Mouse (Mus musculus): ENCODE measurements around the gene Trim65. TPM values are rescaled to one million over a fixed set of nuclear protein-coding genes. Genes with fewer than 3 reads are reported as not detected.
A peak's percentile ranks its signal among the peaks of the same experiment; 100 is the strongest.

Trim65 gene
- polyA plus RNA-seq, 1 experiment from 2014 or later = 3.2 TPM

GRCm38 (mm10) chr11:116102472-116102871, 28.5 kb downstream of the Trim65 start:
- peaks cover 50% of the 10 kb centered on the region for H3K4me1 ChIP-seq (ENCODE audit: control insufficient read depth, insufficient read depth, low read length)
- H3K36me3 ChIP-seq (ENCODE audit: control insufficient read depth, insufficient read depth, low read length) = no peaks in the 10 kb centered on the region
- H3K4me2 ChIP-seq (ENCODE audit: low read depth, low read length) = peak overlapping the region; percentile 34; the same call in 1 of the 2 replicates
- WGBS = 50% methylated on average over 4 of the region's 4 CpGs
- peaks cover 16% of the 10 kb centered on the region for H3K27me3 ChIP-seq (replicated peaks; ENCODE audit: control insufficient read depth, insufficient read depth, low read length)
- H3K27ac ChIP-seq (replicated peaks; ENCODE audit: low read depth, low read length) = peak overlapping the region; percentile 85
- DNase-seq (ENCODE audit: low spot score) (no peak), ATAC-seq (ENCODE audit: low read depth) (no peak)
- H3K4me3 ChIP-seq (ENCODE audit: low read depth, low read length) = no peak overlapping the region
- H3K9me3 ChIP-seq (ENCODE audit: control insufficient read depth, low read length) = no peaks in the 10 kb centered on the region
- H3K9ac ChIP-seq (ENCODE audit: low read depth, low read length) = 0 out of 2 replicates have a peak overlapping the region, but pooled peaks have one; percentile 41

- Histone ChIP-seq H3K4me1 (ENCODE audit: control insufficient read depth, insufficient read depth, low read length) (peaks cover 45% of the 10 kb centered on the region), H3K9ac (ENCODE audit: low read depth, low read length) (peak overlapping the region; percentile 41; the same call in 1 of the 2 replicates)
These were observed 29.0 kb downstream of the Trim65 start for GRCm38 (mm10) chr11:116101931-116102381.

GRCm38 (mm10) chr11:116100839-116101238, 30.1 kb downstream of the Trim65 start:
- H3K27ac ChIP-seq (replicated peaks; ENCODE audit: low read depth, low read length) = peak overlapping the region; percentile 85
- H3K4me3 ChIP-seq (ENCODE audit: low read depth, low read length) = no peak overlapping the region
- DNase-seq (ENCODE audit: low spot score) = no peak
- no peaks in the 10 kb centered on the region for H3K36me3 ChIP-seq (ENCODE audit: control insufficient read depth, insufficient read depth, low read length)
- no peaks in the 10 kb centered on the region; the same call in 1 of the 2 replicates for H3K27me3 ChIP-seq (replicated peaks; ENCODE audit: control insufficient read depth, insufficient read depth, low read length)
- H3K4me1 ChIP-seq (ENCODE audit: control insufficient read depth, insufficient read depth, low read length) = peaks cover 34% of the 10 kb centered on the region
- no peak for ATAC-seq (ENCODE audit: low read depth)
- peaks cover 5% of the 10 kb centered on the region; the same call in 1 of the 2 replicates for H3K9me3 ChIP-seq (ENCODE audit: control insufficient read depth, low read length)
- H3K4me2 ChIP-seq (ENCODE audit: low read depth, low read length) = no peak overlapping the region
- no peak overlapping the region for H3K9ac ChIP-seq (ENCODE audit: low read depth, low read length)
- WGBS = 78% methylated on average over 7 of the region's 7 CpGs

More at GRCm38 (mm10) chr11:116101931-116102381, 29.0 kb downstream of the Trim65 start:
- no peak overlapping the region for H3K4me3 ChIP-seq (ENCODE audit: low read depth, low read length)
- DNase-seq (ENCODE audit: low spot score) (peak; percentile 64), ATAC-seq (ENCODE audit: low read depth) (peak; percentile 30)
- peak overlapping the region; percentile 34 for H3K4me2 ChIP-seq (ENCODE audit: low read depth, low read length)
- peak overlapping the region; percentile 85 for H3K27ac ChIP-seq (replicated peaks; ENCODE audit: low read depth, low read length)
- no peaks in the 10 kb centered on the region for H3K36me3 ChIP-seq (ENCODE audit: control insufficient read depth, insufficient read depth, low read length)
- WGBS = 12% methylated on average over 11 of the region's 11 CpGs
- H3K9me3 ChIP-seq (ENCODE audit: control insufficient read depth, low read length) = no peaks in the 10 kb centered on the region
- peaks cover 11% of the 10 kb centered on the region for H3K27me3 ChIP-seq (replicated peaks; ENCODE audit: control insufficient read depth, insufficient read depth, low read length)

GRCm38 (mm10) chr11:116100385-116100784, 30.5 kb downstream of the Trim65 start:
- WGBS = 80% methylated on average over 6 of the region's 6 CpGs
- Histone ChIP-seq H3K9ac (ENCODE audit: low read depth, low read length) (no peak overlapping the region), H3K36me3 (ENCODE audit: control insufficient read depth, insufficient read depth, low read length) (no peaks in the 10 kb centered on the region), H3K27ac (replicated peaks; ENCODE audit: low read depth, low read length) (peak overlapping the region; percentile 85), H3K4me1 (ENCODE audit: control insufficient read depth, insufficient read depth, low read length) (peaks cover 34% of the 10 kb centered on the region), H3K9me3 (ENCODE audit: control insufficient read depth, low read length) (peaks cover 5% of the 10 kb centered on the region; the same call in 1 of the 2 replicates), H3K27me3 (replicated peaks; ENCODE audit: control insufficient read depth, insufficient read depth, low read length) (no peaks in the 10 kb centered on the region), H3K4me3 (ENCODE audit: low read depth, low read length) (no peak overlapping the region), H3K4me2 (ENCODE audit: low read depth, low read length) (no peak overlapping the region)
- DNase-seq (ENCODE audit: low spot score) (peak; percentile 68), ATAC-seq (ENCODE audit: low read depth) (no peak)

GRCm38 (mm10) chr11:116099462-116099861, 31.5 kb downstream of the Trim65 start:
- Histone ChIP-seq H3K4me3 (ENCODE audit: low read depth, low read length) (no peak overlapping the region), H3K9ac (ENCODE audit: low read depth, low read length) (no peak overlapping the region), H3K4me2 (ENCODE audit: low read depth, low read length) (no peak overlapping the region), H3K27me3 (replicated peaks; ENCODE audit: control insufficient read depth, insufficient read depth, low read length) (no peaks in the 10 kb centered on the region), H3K9me3 (ENCODE audit: control insufficient read depth, low read length) (peaks cover 5% of the 10 kb centered on the region; the same call in 1 of the 2 replicates), H3K27ac (replicated peaks; ENCODE audit: low read depth, low read length) (no peak overlapping the region), H3K36me3 (ENCODE audit: control insufficient read depth, insufficient read depth, low read length) (no peaks in the 10 kb centered on the region), H3K4me1 (ENCODE audit: control insufficient read depth, insufficient read depth, low read length) (peaks cover 31% of the 10 kb centered on the region)
- WGBS = 86% methylated on average over 6 of the region's 6 CpGs
- no peak for DNase-seq (ENCODE audit: low spot score)
- no peak for ATAC-seq (ENCODE audit: low read depth)

GRCm38 (mm10) chr11:116098711-116099460, 32.0 kb downstream of the Trim65 start:
- WGBS = 72% methylated on average over 14 of the region's 14 CpGs
- no peaks in the 10 kb centered on the region for H3K36me3 ChIP-seq (ENCODE audit: control insufficient read depth, insufficient read depth, low read length)
- H3K9me3 ChIP-seq (ENCODE audit: control insufficient read depth, low read length) = peaks cover 5% of the 10 kb centered on the region; the same call in 1 of the 2 replicates
- no peak overlapping the region for H3K4me2 ChIP-seq (ENCODE audit: low read depth, low read length)
- H3K4me1 ChIP-seq (ENCODE audit: control insufficient read depth, insufficient read depth, low read length) = peaks cover 26% of the 10 kb centered on the region
- H3K27me3 ChIP-seq (replicated peaks; ENCODE audit: control insufficient read depth, insufficient read depth, low read length) = no peaks in the 10 kb centered on the region
- H3K27ac ChIP-seq (replicated peaks; ENCODE audit: low read depth, low read length) = peak overlapping the region; percentile 48; the same call in 1 of the 2 replicates
- no peak for ATAC-seq (ENCODE audit: low read depth)
- H3K4me3 ChIP-seq (ENCODE audit: low read depth, low read length) = no peak overlapping the region
- DNase-seq (ENCODE audit: low spot score) = no peak
- no peak overlapping the region for H3K9ac ChIP-seq (ENCODE audit: low read depth, low read length)

GRCm38 (mm10) chr11:116096213-116097108, 34.5 kb downstream of the Trim65 start:
- no peak overlapping the region for H3K27ac ChIP-seq (replicated peaks; ENCODE audit: low read depth, low read length)
- H3K4me2 ChIP-seq (ENCODE audit: low read depth, low read length) = no peak overlapping the region
- ATAC-seq (ENCODE audit: low read depth) = no peak
- no peak overlapping the region for H3K4me3 ChIP-seq (ENCODE audit: low read depth, low read length)
- no peak overlapping the region for H3K9ac ChIP-seq (ENCODE audit: low read depth, low read length)
- WGBS = 89% methylated on average over 5 of the region's 5 CpGs
- H3K4me1 ChIP-seq (ENCODE audit: control insufficient read depth, insufficient read depth, low read length) = peaks cover 5% of the 10 kb centered on the region
- H3K36me3 ChIP-seq (ENCODE audit: control insufficient read depth, insufficient read depth, low read length) = no peaks in the 10 kb centered on the region
- no peak for DNase-seq (ENCODE audit: low spot score)
- H3K9me3 ChIP-seq (ENCODE audit: control insufficient read depth, low read length) = peaks cover 5% of the 10 kb centered on the region; the same call in 1 of the 2 replicates
- no peaks in the 10 kb centered on the region for H3K27me3 ChIP-seq (replicated peaks; ENCODE audit: control insufficient read depth, insufficient read depth, low read length)

GRCm38 (mm10) chr11:116095573-116095972, 35.4 kb downstream of the Trim65 start:
- Histone ChIP-seq H3K9ac (ENCODE audit: low read depth, low read length) (no peak overlapping the region), H3K36me3 (ENCODE audit: control insufficient read depth, insufficient read depth, low read length) (no peaks in the 10 kb centered on the region), H3K4me1 (ENCODE audit: control insufficient read depth, insufficient read depth, low read length) (no peaks in the 10 kb centered on the region), H3K9me3 (ENCODE audit: control insufficient read depth, low read length) (peaks cover 5% of the 10 kb centered on the region; the same call in 1 of the 2 replicates), H3K4me3 (ENCODE audit: low read depth, low read length) (no peak overlapping the region), H3K27ac (replicated peaks; ENCODE audit: low read depth, low read length) (no peak overlapping the region), H3K27me3 (replicated peaks; ENCODE audit: control insufficient read depth, insufficient read depth, low read length) (no peaks in the 10 kb centered on the region), H3K4me2 (ENCODE audit: low read depth, low read length) (no peak overlapping the region)
- DNase-seq (ENCODE audit: low spot score) = no peak
- 63% methylated on average over 3 of the region's 3 CpGs for WGBS
- no peak for ATAC-seq (ENCODE audit: low read depth)
